Mouse (Mus musculus) hindbrain, embryonic 11.5 days (tissue): ENCODE results near the gene Aco2. TPM values are rescaled to one million over a fixed set of nuclear protein-coding genes. Genes with fewer than 3 reads are reported as not detected.
A peak's percentile ranks its signal among the peaks of the same experiment; 100 is the strongest.

Source experiments
- ATAC-seq: fragments of 200-750 bp; cut with Nextera tagmentation; 2 replicates; pipeline ENCODE4 v1.8.0; 2017; ENCODE audit warnings: mild to moderate bottlenecking, moderate TSS enrichment, moderate library complexity; ENCODE audit not compliant: low FRiP score
- DNase-seq: peaks from one replicate; pipeline ENCODE4 v3.0.0-alpha.2; 2015; ENCODE audit warnings: low spot score
- H3K27ac ChIP-seq: fragments of 300-500 bp; sonication (generic); 2 replicates; pipeline ENCODE4 v1.5.1; 2014; ENCODE audit warnings: mild to moderate bottlenecking, low read depth, low read length
- H3K27me3 ChIP-seq: fragments of 300-500 bp; sonication (generic); 2 replicates; pipeline ENCODE4 v1.6.1; 2014; ENCODE audit warnings: mild to moderate bottlenecking, low read length, moderate library complexity, mixed read lengths; ENCODE audit not compliant: control insufficient read depth, insufficient read depth
- H3K36me3 ChIP-seq: fragments of 300-500 bp; sonication (generic); 2 replicates; pipeline ENCODE4 v1.6.1; 2014; ENCODE audit warnings: mild to moderate bottlenecking, low read length, moderate library complexity, mixed read lengths; ENCODE audit not compliant: control insufficient read depth, insufficient read depth
- H3K4me1 ChIP-seq: fragments of 300-500 bp; sonication (generic); replicated peaks from 2 replicates; pipeline ENCODE4 v1.6.1; 2014; ENCODE audit warnings: low read length, mixed read lengths; ENCODE audit not compliant: control insufficient read depth, insufficient read depth
- H3K4me2 ChIP-seq: fragments of 300-500 bp; sonication (generic); replicated peaks from 2 replicates; pipeline ENCODE4 v1.6.1; 2014; ENCODE audit warnings: mild to moderate bottlenecking, low read depth, low read length
- H3K4me3 ChIP-seq: fragments of 300-500 bp; sonication (generic); 2 replicates; pipeline ENCODE4 v1.5.1; 2014; ENCODE audit warnings: low read depth, low read length
- H3K9ac ChIP-seq: fragments of 300-500 bp; sonication (generic); 2 replicates; pipeline ENCODE4 v1.6.1; 2014; ENCODE audit warnings: low read depth, low read length
- H3K9me3 ChIP-seq: fragments of 300-500 bp; sonication (generic); 2 replicates; pipeline ENCODE4 v1.6.1; 2016; ENCODE audit warnings: low read length; ENCODE audit not compliant: control insufficient read depth
- WGBS: fragments of 180-500 bp; shearing (Covaris S2); extraction: QIAGEN DNeasy Blood & Tissue Kit; methylation state at CpG from one replicate; pipeline ENCODE4 v1.1.7; 2014; 5-methylcytosine and 5-hydroxymethylcytosine counted together
- polyA plus RNA-seq: library from polyadenylated mRNA; unstranded; fragments of >200 nt; fragmentation: Nextera tagmentation; extraction: Ambion mirVana; gene quantifications from 2 replicates; pipeline ENCODE4 v1.2.1, GENCODE M21; 2014

The Aco2 gene
- polyA plus RNA-seq, 1 experiment from 2014 or later = 155 TPM

GRCm38 (mm10) chr15:81928277-81928676, 56.2 kb downstream of the Aco2 start:
- no peak overlapping the region for H3K4me3 ChIP-seq
- H3K27ac ChIP-seq = no peak overlapping the region
- DNase-seq (no peak), ATAC-seq (no peak)
- no peak overlapping the region for H3K9ac ChIP-seq
- no peaks in the 10 kb centered on the region for H3K9me3 ChIP-seq
- peaks cover 6% of the 10 kb centered on the region for H3K4me1 ChIP-seq
- H3K4me2 ChIP-seq = no peak overlapping the region
- H3K27me3 ChIP-seq = no peaks in the 10 kb centered on the region
- WGBS = 69% methylated on average over 11 of the region's 11 CpGs
- H3K36me3 ChIP-seq = no peaks in the 10 kb centered on the region

- Histone ChIP-seq H3K9ac (no peak overlapping the region), H3K4me1 (peaks cover 12% of the 10 kb centered on the region; the same call in 1 of the 2 replicates), H3K27me3 (no peaks in the 10 kb centered on the region), H3K4me2 (no peak overlapping the region), H3K36me3 (no peaks in the 10 kb centered on the region), H3K4me3 (no peak overlapping the region), H3K9me3 (no peaks in the 10 kb centered on the region), H3K27ac (no peak overlapping the region)
- WGBS = 46% methylated on average over 12 of the region's 12 CpGs
- ATAC-seq = no peak
- no peak for DNase-seq
Observed at GRCm38 (mm10) chr15:81932951-81933470, 60.9 kb downstream of the Aco2 start.

GRCm38 (mm10) chr15:81933986-81934385, 61.9 kb downstream of the Aco2 start:
- ATAC-seq = no peak
- Histone ChIP-seq H3K4me2 (no peak overlapping the region), H3K9ac (no peak overlapping the region), H3K36me3 (no peaks in the 10 kb centered on the region), H3K9me3 (no peaks in the 10 kb centered on the region), H3K27me3 (no peaks in the 10 kb centered on the region), H3K27ac (no peak overlapping the region), H3K4me3 (no peak overlapping the region), H3K4me1 (peaks cover 12% of the 10 kb centered on the region; the same call in 1 of the 2 replicates)
- WGBS = 82% methylated on average over 1 of the region's 1 CpGs
- DNase-seq = no peak

- H3K27ac ChIP-seq = no peak overlapping the region; the same call in 1 of the 2 replicates
- H3K4me1 ChIP-seq = peaks cover 12% of the 10 kb centered on the region; the same call in 1 of the 2 replicates
- peak overlapping the region; percentile 41; the same call in 1 of the 2 replicates for H3K4me3 ChIP-seq
- H3K9me3 ChIP-seq = no peaks in the 10 kb centered on the region
- WGBS = 57% methylated on average over 7 of the region's 7 CpGs
- peak overlapping the region; percentile 63 for H3K4me2 ChIP-seq
- peak; percentile 46; the same call in 1 of the 2 replicates for ATAC-seq
- 0 out of 2 replicates have a peak overlapping the region, but pooled peaks have one; percentile 23 for H3K9ac ChIP-seq
- DNase-seq = no peak
- H3K36me3 ChIP-seq = no peaks in the 10 kb centered on the region
- H3K27me3 ChIP-seq = no peaks in the 10 kb centered on the region
Observed at GRCm38 (mm10) chr15:81935869-81936637, 63.9 kb downstream of the Aco2 start.

GRCm38 (mm10) chr15:81936679-81937078, 64.6 kb downstream of the Aco2 start, which contains the start of gene Csdc2:
Gene Csdc2 (plus strand): TSS chr15:81936759.
- H3K27ac ChIP-seq = peak within 1 kb of the TSS; percentile 70
- WGBS = 1% methylated on average over 12 of the region's 12 CpGs

GRCm38 (mm10) chr15:81937098-81937972, 65.2 kb downstream of the Aco2 start:
- no peak for ATAC-seq

More at GRCm38 (mm10) chr15:81936679-81937078, 64.6 kb downstream of the Aco2 start, which contains the start of gene Csdc2:
- Histone ChIP-seq H3K9ac (peak within 1 kb of the TSS; percentile 70), H3K4me3 (peak within 1 kb of the TSS; percentile 41), H3K4me1 (peaks cover 12% of the 10 kb centered on the region; the same call in 1 of the 2 replicates), H3K36me3 (no peaks in the 10 kb centered on the region), H3K9me3 (no peaks in the 10 kb centered on the region), H3K4me2 (peak within 1 kb of the TSS; percentile 63), H3K27me3 (no peaks in the 10 kb centered on the region)
- DNase-seq (peak; percentile 73), ATAC-seq (peak; percentile 70)

GRCm38 (mm10) chr15:81938246-81938645, 66.1 kb downstream of the Aco2 start:
- ATAC-seq = peak; percentile 24; the same call in 1 of the 2 replicates
- H3K27me3 ChIP-seq = no peaks in the 10 kb centered on the region
- no peaks in the 10 kb centered on the region for H3K36me3 ChIP-seq
- peak; percentile 70 for DNase-seq
- H3K4me3 ChIP-seq = peak overlapping the region; percentile 41; the same call in 1 of the 2 replicates
- WGBS = 22% methylated on average over 2 of the region's 2 CpGs
- no peak overlapping the region for H3K27ac ChIP-seq
- H3K9me3 ChIP-seq = no peaks in the 10 kb centered on the region
- peaks cover 12% of the 10 kb centered on the region; the same call in 1 of the 2 replicates for H3K4me1 ChIP-seq
- no peak overlapping the region for H3K9ac ChIP-seq
- H3K4me2 ChIP-seq = peak overlapping the region; percentile 63; the same call in 1 of the 2 replicates

More at GRCm38 (mm10) chr15:81937098-81937972, 65.2 kb downstream of the Aco2 start:
- H3K27ac ChIP-seq = peak overlapping the region; percentile 70; the same call in 1 of the 2 replicates
- H3K9me3 ChIP-seq = no peaks in the 10 kb centered on the region
- H3K27me3 ChIP-seq = no peaks in the 10 kb centered on the region
- H3K9ac ChIP-seq = peak overlapping the region; percentile 70
- no peaks in the 10 kb centered on the region for H3K36me3 ChIP-seq
- peak overlapping the region; percentile 41 for H3K4me3 ChIP-seq
- peak; percentile 17 for DNase-seq
- H3K4me2 ChIP-seq = peak overlapping the region; percentile 63
- peaks cover 12% of the 10 kb centered on the region; the same call in 1 of the 2 replicates for H3K4me1 ChIP-seq
- WGBS = 9% methylated on average over 19 of the region's 19 CpGs

GRCm38 (mm10) chr15:81939157-81939715, 67.1 kb downstream of the Aco2 start:
- no peaks in the 10 kb centered on the region for H3K36me3 ChIP-seq
- 92% methylated on average over 10 of the region's 10 CpGs for WGBS
- H3K27me3 ChIP-seq = no peaks in the 10 kb centered on the region
- H3K4me3 ChIP-seq = no peak overlapping the region
- no peak overlapping the region for H3K9ac ChIP-seq
- no peak overlapping the region for H3K4me2 ChIP-seq
- H3K27ac ChIP-seq = no peak overlapping the region
- no peak for DNase-seq
- ATAC-seq = no peak
- H3K4me1 ChIP-seq = peaks cover 12% of the 10 kb centered on the region; the same call in 1 of the 2 replicates
- H3K9me3 ChIP-seq = no peaks in the 10 kb centered on the region
